Mouse (Mus musculus): Measurements from ENCODE around the gene 4933416C03Rik. TPM values are rescaled to one million over a fixed set of nuclear protein-coding genes. Genes with fewer than 3 reads are reported as not detected.

Gene 4933416C03Rik
- polyA plus RNA-seq (2017; shearing (Covaris generic)), result not detected

DNA sequence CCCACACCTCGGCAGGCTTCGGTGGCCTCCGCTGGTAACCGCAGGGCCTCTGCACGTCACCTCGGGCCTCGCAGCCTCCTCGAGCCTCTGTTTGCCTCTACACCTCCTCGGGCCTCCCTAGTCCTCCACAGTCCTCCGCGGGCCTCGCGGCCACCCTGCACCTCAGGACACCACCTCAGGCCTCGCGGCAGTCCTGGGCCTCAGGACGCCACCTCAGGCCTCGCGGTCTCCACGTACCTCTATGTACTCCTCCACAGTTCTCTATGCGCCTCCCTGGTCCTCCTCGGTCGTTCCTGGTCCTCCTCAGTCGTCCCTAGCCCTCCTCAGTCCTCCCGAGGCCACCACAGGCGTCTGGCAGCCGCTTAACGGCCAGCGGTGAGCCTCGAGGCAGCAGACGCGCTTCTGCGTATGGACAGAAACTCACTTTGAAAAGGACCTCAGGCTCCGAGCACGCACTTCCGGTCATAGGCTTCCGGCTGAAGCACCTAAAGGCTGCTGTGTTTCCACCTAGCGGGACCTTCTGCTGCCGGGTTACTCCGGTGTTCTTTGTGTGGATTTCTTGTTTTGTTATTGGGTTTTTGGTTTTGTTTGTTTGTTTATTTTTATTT, at the start of gene 4933416C03Rik:
Gene 4933416C03Rik, minus strand, starts transcription at position 51 of the 608 bp plus-strand sequence.

Other genes starting within 250 kb of the 4933416C03Rik start
- gene Ptprr, start 95.7 kb downstream of the 4933416C03Rik start, polyA plus RNA-seq (2017; shearing (Covaris generic)), result 0.22 TPM
- not detected for gene Ptprb, start 161.6 kb upstream of the 4933416C03Rik start, polyA plus RNA-seq (2017; shearing (Covaris generic))